1 mouse cellular context compared by ENCODE assay signal in the genomic region with DNA sequence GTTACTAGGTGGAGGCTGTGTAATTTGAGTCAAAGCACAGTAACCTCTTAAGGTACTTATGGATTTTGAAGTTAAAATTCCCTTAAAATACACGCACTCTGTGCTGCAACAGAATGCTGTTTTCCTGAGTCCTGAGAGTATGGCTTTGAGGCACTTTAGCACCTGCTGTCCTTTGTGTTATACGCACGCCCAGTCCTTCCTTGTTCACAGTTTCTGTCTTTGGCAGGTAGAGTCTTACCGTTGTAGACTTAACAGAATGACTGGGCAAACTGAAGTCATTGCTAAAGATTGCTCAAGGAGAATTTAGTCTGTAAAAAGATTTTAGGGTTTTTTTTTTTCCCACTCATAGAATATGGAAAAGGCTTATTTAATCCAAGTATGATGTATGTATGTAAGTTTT.
TF ChIP-seq lines count a peak whose summit lies in the region.

No protein-coding gene starts in this region.

TF ChIP-seq in MEL, 35 proteins besides CTCF, POLR2A, EP300 and RAD21 (continued from another document):
- 0 out of 2 replicates have a peak, but pooled peaks have one; percentile 1 for TF ChIP-seq MAX (IDR thresholded peaks at IDR 0.05; ENCODE audit: low read length)
- no peak for TF ChIP-seq UBTF (IDR thresholded peaks at IDR 0.05; ENCODE audit: borderline replicate concordance, insufficient read depth, low read depth, low read length)
- TF ChIP-seq POLR2AphosphoS2 (IDR thresholded peaks at IDR 0.05; ENCODE audit: low read length): no peak
- TF ChIP-seq GABPA (IDR thresholded peaks at IDR 0.05; ENCODE audit: low read depth, low read length): no peak
- TF ChIP-seq ZNF384 (IDR thresholded peaks at IDR 0.05; ENCODE audit: low read depth, low read length): 0 out of 2 replicates have a peak, but pooled peaks have one; percentile 1
